Comparison of ENCODE assay signal across 8 mouse cellular contexts in the genomic region with DNA sequence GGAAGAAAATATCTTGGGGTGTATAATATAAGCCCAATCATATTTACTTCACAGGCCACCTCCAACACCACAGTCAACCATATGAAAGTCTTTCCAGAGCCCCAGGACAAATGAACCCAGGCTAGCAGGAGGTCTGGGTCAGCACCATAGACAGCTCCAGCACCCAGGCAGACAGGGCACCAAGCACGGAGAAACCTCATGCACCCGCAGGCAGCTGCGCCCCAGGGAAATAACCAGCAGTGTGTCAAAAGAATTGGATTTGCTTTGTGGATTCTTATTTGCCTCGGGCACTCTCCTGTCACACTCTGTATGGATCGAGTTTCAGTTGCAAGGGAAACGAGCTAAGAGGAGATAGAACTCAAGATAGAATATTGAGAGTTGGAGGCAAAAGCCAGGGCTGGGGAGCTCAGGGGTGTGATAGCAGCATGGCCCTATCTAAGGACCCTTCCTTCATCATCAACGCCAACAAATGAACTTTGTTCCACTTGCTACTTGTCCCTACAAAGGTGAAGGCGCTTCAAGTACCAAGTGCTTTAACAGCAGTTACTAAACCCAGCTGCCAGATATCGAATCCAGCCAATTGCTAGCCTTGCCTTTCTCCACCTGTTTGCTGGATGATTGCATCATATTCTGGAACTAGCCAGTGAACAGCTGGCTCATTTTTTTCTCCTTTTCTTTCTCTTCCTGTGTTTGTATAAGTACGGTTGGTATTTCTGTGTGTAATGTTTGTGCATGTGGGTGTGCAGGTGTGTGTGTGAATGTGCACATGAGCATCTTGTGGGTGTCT. TPM values are rescaled to one million over a fixed set of nuclear protein-coding genes. Genes with fewer than 3 reads are reported as not detected.
A peak's percentile ranks its signal among the peaks of the same experiment; 100 is the strongest.
DNase-seq lines count a peak whose midpoint lies in the region; ATAC-seq and TF ChIP-seq lines count a peak whose summit lies in the region.
"Had no signal": no experiment of that assay in that cellular context is flagged by ENCODE, and none has a peak within 500 bp of the region (broad histone marks: within the 10 kb centered on the region; RNA-seq: fewer than 3 reads in every experiment).

No protein-coding gene starts in this region.

- H3K9ac ChIP-seq in midbrain, postnatal 0 days (replicated peaks; ENCODE audit: low read length, poor library complexity, severe bottlenecking), result no peak overlapping the region
- H3K9ac ChIP-seq in forebrain, postnatal 0 days, result no peak overlapping the region
- H3K9ac ChIP-seq: liver, embryonic 15.5 days had no signal

- peaks cover 18% of the 10 kb centered on the region for H3K27me3 ChIP-seq in midbrain, embryonic 10.5 days (ENCODE audit: low read depth, poor library complexity, severe bottlenecking)
- H3K27me3 ChIP-seq in midbrain, postnatal 0 days (ENCODE audit: insufficient read depth, low read length), result no peaks in the 10 kb centered on the region
- H3K27me3 ChIP-seq in forebrain, postnatal 0 days (ENCODE audit: insufficient read depth, low read length), result no peaks in the 10 kb centered on the region
- H3K27me3 ChIP-seq: liver, embryonic 15.5 days had no signal

- WGBS in midbrain, embryonic 10.5 days, result 40% methylated on average over 10 of the region's 10 CpGs
- 32% methylated on average over 10 of the region's 10 CpGs for WGBS in midbrain, postnatal 0 days
- 32% methylated on average over 10 of the region's 10 CpGs for WGBS in forebrain, postnatal 0 days

- H3K4me1 ChIP-seq in midbrain, embryonic 10.5 days, result peaks cover 46% of the 10 kb centered on the region
- no peaks in the 10 kb centered on the region; the same call in 1 of the 2 replicates for H3K4me1 ChIP-seq in midbrain, postnatal 0 days (ENCODE audit: insufficient read depth, low read length)
- no peaks in the 10 kb centered on the region for H3K4me1 ChIP-seq in forebrain, postnatal 0 days (ENCODE audit: insufficient read depth)
- H3K4me1 ChIP-seq: liver, embryonic 15.5 days had no signal

- H3K9me3 ChIP-seq in midbrain, embryonic 10.5 days (replicated peaks), result no peaks in the 10 kb centered on the region
- no peaks in the 10 kb centered on the region for H3K9me3 ChIP-seq in midbrain, postnatal 0 days (ENCODE audit: low read length)
- no peaks in the 10 kb centered on the region for H3K9me3 ChIP-seq in forebrain, postnatal 0 days (ENCODE audit: low read length)
- H3K9me3 ChIP-seq: liver, embryonic 15.5 days had no signal

- H3K4me3 ChIP-seq in midbrain, embryonic 10.5 days, result no peak overlapping the region
- H3K4me3 ChIP-seq in midbrain, postnatal 0 days (ENCODE audit: low read depth, low read length), result no peak overlapping the region
- no peak overlapping the region for H3K4me3 ChIP-seq in forebrain, postnatal 0 days (ENCODE audit: low read depth, low read length)
- H3K4me3 ChIP-seq: liver, embryonic 15.5 days had no signal

- H3K36me3 ChIP-seq in midbrain, embryonic 10.5 days, result no peaks in the 10 kb centered on the region
- no peaks in the 10 kb centered on the region for H3K36me3 ChIP-seq in midbrain, postnatal 0 days (ENCODE audit: insufficient read depth, low read length)
- H3K36me3 ChIP-seq in forebrain, postnatal 0 days (ENCODE audit: insufficient read depth), result no peaks in the 10 kb centered on the region
- H3K36me3 ChIP-seq: liver, embryonic 15.5 days had no signal

- TF ChIP-seq CTCF in midbrain, postnatal 0 days (IDR thresholded peaks at IDR 0.05), result no peak
- no peak for TF ChIP-seq CTCF in forebrain, postnatal 0 days (IDR thresholded peaks at IDR 0.05; ENCODE audit: low read depth)

- no peak overlapping the region for H3K4me2 ChIP-seq in midbrain, postnatal 0 days (ENCODE audit: low read depth, low read length, poor library complexity, severe bottlenecking)
- no peak overlapping the region for H3K4me2 ChIP-seq in forebrain, postnatal 0 days (ENCODE audit: low read depth)
- H3K4me2 ChIP-seq: liver, embryonic 15.5 days had no signal

- peak; percentile 29 for DNase-seq in midbrain, embryonic 10.5 days (ENCODE audit: low spot score)
- no peak for DNase-seq in midbrain, postnatal 0 days (ENCODE audit: low spot score)
- peak; percentile 5 to 23 for DNase-seq in adrenal gland, adult 18-20 months (ENCODE audit: low spot score in 2 of 2)
- peak; percentile 77 for DNase-seq in retina, postnatal 1 day
- DNase-seq in frontal cortex, postnatal 25 days (ENCODE audit: low spot score in 2 of 2), result no peak
- DNase-seq in forebrain, postnatal 0 days, result no peak

- no peak for ATAC-seq in midbrain, postnatal 0 days (ENCODE audit: low FRiP score)
- ATAC-seq in granulocyte monocyte progenitor cell, adult 5-6 weeks (replicated peaks; ENCODE audit: poor library complexity, severe bottlenecking), result peak; percentile 42; the same call in 1 of the 2 replicates
- ATAC-seq in forebrain, postnatal 0 days, result no peak

- no peak overlapping the region for H3K27ac ChIP-seq in midbrain, embryonic 10.5 days (replicated peaks)
- H3K27ac ChIP-seq in midbrain, postnatal 0 days (ENCODE audit: low read depth, low read length), result no peak overlapping the region
- no peak overlapping the region for H3K27ac ChIP-seq in forebrain, postnatal 0 days (ENCODE audit: low read depth, low read length)
- H3K27ac ChIP-seq: liver, embryonic 15.5 days had no signal

RNA-seq across cellular contexts. Expression of a gene that starts 27.7 kb away (rescaled TPM):
- polyA plus RNA-seq in midbrain, embryonic 10.5 days (2016; fragmentation: Nextera tagmentation; extraction: Ambion mirVana), result 0.10 TPM in 1 of 2 replicates, not detected in the other
- total RNA-seq in midbrain, postnatal 0 days (2014; rRNA removed), result 1.7 and 3.1 TPM in 2 replicates
- polyA plus RNA-seq in midbrain, postnatal 0 days (2015; fragmentation: Nextera tagmentation; extraction: Ambion mirVana), result 2.0 and 2.2 TPM in 2 replicates
- not detected for total RNA-seq in adrenal gland, adult 18-20 months (2021)
- not detected in 2 replicates for total RNA-seq in granulocyte monocyte progenitor cell, adult 5-6 weeks (2014; fragmentation: Nextera tagmentation)
- total RNA-seq in granulocyte monocyte progenitor cell, adult 5-6 weeks (2017), result not detected in 2 replicates
- total RNA-seq in forebrain, postnatal 0 days (2014; rRNA removed), result 0.69 and 2.9 TPM in 2 replicates
- 0.74 and 1.3 TPM in 2 replicates for polyA plus RNA-seq in forebrain, postnatal 0 days (2015; fragmentation: Nextera tagmentation; extraction: Ambion mirVana)
- polyA plus RNA-seq: liver, embryonic 15.5 days had no signal

Comparison
In these comparisons a context has a peak if more than half of its experiments do, and no peak if none do; other contexts are left out.
1. DNase-seq: peak in midbrain, embryonic 10.5 days (single experiment), adrenal gland, adult 18-20 months (2 of 2) and retina, postnatal 1 day (single experiment); none in midbrain, postnatal 0 days (single experiment), frontal cortex, postnatal 25 days (0 of 2) and forebrain, postnatal 0 days (single experiment).